Mouse (Mus musculus) liver, embryonic 14.5 days (tissue): Measurements from ENCODE around the gene Pde4d. TPM values are rescaled to one million over a fixed set of nuclear protein-coding genes. Genes with fewer than 3 reads are reported as not detected.

Experiments used
- ATAC-seq: fragments of 200-750 bp; cut with Nextera tagmentation; 2 replicates; pipeline ENCODE4 v1.8.0; 2017; ENCODE audit warnings: moderate number of reproducible peaks, mild to moderate bottlenecking, moderate library complexity; ENCODE audit not compliant: insufficient read depth
- DNase-seq, 3 experiments: peaks; one replicate each; pipeline ENCODE4 v3.0.0-alpha.2; 2012 to 2013; ENCODE audit warnings: low read depth in 3 of 3, low spot score in 3 of 3
- H3K27ac ChIP-seq: fragments of 300-500 bp; sonication (generic); 2 replicates; pipeline ENCODE4 v1.5.1; 2014; ENCODE audit warnings: moderate library complexity, mild to moderate bottlenecking, control low read depth, inconsistent platforms
- H3K27me3 ChIP-seq: fragments of 300-500 bp; sonication (generic); 2 replicates; pipeline ENCODE4 v1.6.1; 2014; ENCODE audit warnings: mild to moderate bottlenecking, low read length, moderate library complexity; ENCODE audit not compliant: control insufficient read depth, insufficient read depth
- H3K36me3 ChIP-seq: fragments of 300-500 bp; sonication (generic); replicated peaks from 2 replicates; pipeline ENCODE4 v1.6.1; 2014; ENCODE audit warnings: low read depth; ENCODE audit not compliant: control insufficient read depth, insufficient read depth
- H3K4me1 ChIP-seq, 2 experiments: fragments of 200-500 bp in 1 of 2; fragments of 300-500 bp in 1 of 2; sonication (generic) in 1 of 2; replicated peaks; 2 replicates each; pipeline ENCODE4 v1.6.1; 2012 to 2014; ENCODE audit warnings: antibody characterized with exemption in 1 of 2, inconsistent platforms in 1 of 2, low read length in 1 of 2; ENCODE audit not compliant: control insufficient read depth in 2 of 2, insufficient read depth in 2 of 2
- H3K4me2 ChIP-seq: fragments of 300-500 bp; sonication (generic); 2 replicates; pipeline ENCODE4 v1.6.1; 2014; ENCODE audit warnings: low read depth, mild to moderate bottlenecking, control low read depth, moderate library complexity
- H3K4me3 ChIP-seq, 2 experiments: fragments of 200-500 bp in 1 of 2; fragments of 300-500 bp in 1 of 2; sonication (generic) in 1 of 2; 2 replicates each; pipeline ENCODE4 v1.5.1; 2012 to 2014; ENCODE audit warnings: low read depth in 2 of 2, low read length in 2 of 2, mild to moderate bottlenecking in 2 of 2, control low read depth in 1 of 2, inconsistent platforms in 1 of 2, moderate library complexity in 1 of 2; ENCODE audit not compliant: insufficient read depth in 1 of 2
- H3K9ac ChIP-seq: fragments of 300-500 bp; sonication (generic); replicated peaks from 2 replicates; pipeline ENCODE4 v1.6.1; 2014; ENCODE audit warnings: mild to moderate bottlenecking, control low read depth, moderate library complexity
- H3K9me3 ChIP-seq: fragments of 300-500 bp; sonication (generic); 2 replicates; pipeline ENCODE4 v1.6.1; 2016; ENCODE audit warnings: low read length, mixed read lengths; ENCODE audit not compliant: control insufficient read depth
- CTCF ChIP-seq: IDR thresholded peaks from 2 replicates; pipeline ENCODE4 v1.5.1; 2016; ENCODE audit warnings: antibody characterized with exemption, low read depth, control low read depth
- EP300 ChIP-seq: IDR thresholded peaks from 2 replicates; pipeline ENCODE4 v1.6.1; 2016; ENCODE audit warnings: antibody characterized with exemption, low read depth
- WGBS: fragments of 180-500 bp; shearing (Covaris S2); extraction: QIAGEN DNeasy Blood & Tissue Kit; methylation state at CpG from one replicate; pipeline ENCODE4 v1.1.7; 2014; ENCODE audit not compliant: insufficient replicate concordance; 5-methylcytosine and 5-hydroxymethylcytosine counted together
- polyA plus RNA-seq, 2 experiments: library from polyadenylated mRNA; depleted of rRNA in 1 of 2; stranded (reverse) in 1 of 2; unstranded in 1 of 2; fragments of >200 nt; fragmentation: Nextera tagmentation in 1 of 2; extraction: Ambion mirVana in 1 of 2; gene quantifications; 2 replicates each; pipeline versions ENCODE4 v1.2.1 to v1.2.3; 2012 to 2014

The Pde4d gene
- polyA plus RNA-seq, 2 experiments: 4.9 to 8.6 TPM

GRCm38 (mm10) chr13:109074078-109074477 lies 624.3 kb downstream of the Pde4d start:
- ATAC-seq: no peak
- no peak overlapping the region for H3K4me2 ChIP-seq
- H3K9ac ChIP-seq: no peak overlapping the region
- H3K27me3 ChIP-seq: no peaks in the 10 kb centered on the region
- no peak for DNase-seq
- 52% methylated on average over 4 of the region's 4 CpGs for WGBS
- H3K4me3 ChIP-seq: no peak overlapping the region
- no peaks in the 10 kb centered on the region for H3K36me3 ChIP-seq
- H3K4me1 ChIP-seq: no peaks in the 10 kb centered on the region
- H3K27ac ChIP-seq: no peak overlapping the region
- TF ChIP-seq EP300: no peak
- TF ChIP-seq CTCF: no peak
- no peaks in the 10 kb centered on the region for H3K9me3 ChIP-seq

GRCm38 (mm10) chr13:109092654-109093053 lies 642.9 kb downstream of the Pde4d start:
- TF ChIP-seq CTCF: no peak
- TF ChIP-seq EP300: no peak
- no peak overlapping the region for H3K9ac ChIP-seq
- no peaks in the 10 kb centered on the region for H3K4me1 ChIP-seq
- WGBS: 60% methylated on average over 3 of the region's 3 CpGs
- DNase-seq (no peak), ATAC-seq (no peak)
- no peak overlapping the region for H3K27ac ChIP-seq
- H3K36me3 ChIP-seq: no peaks in the 10 kb centered on the region
- no peaks in the 10 kb centered on the region for H3K9me3 ChIP-seq
- H3K4me2 ChIP-seq: no peak overlapping the region
- no peaks in the 10 kb centered on the region for H3K27me3 ChIP-seq
- no peak overlapping the region for H3K4me3 ChIP-seq

GRCm38 (mm10) chr13:109096654-109097053 lies 646.9 kb downstream of the Pde4d start:
- no peak overlapping the region for H3K27ac ChIP-seq
- no peaks in the 10 kb centered on the region for H3K4me1 ChIP-seq
- no peak overlapping the region for H3K4me2 ChIP-seq
- H3K27me3 ChIP-seq: no peaks in the 10 kb centered on the region
- no peaks in the 10 kb centered on the region for H3K36me3 ChIP-seq
- ATAC-seq (no peak), DNase-seq (no peak)
- H3K9ac ChIP-seq: no peak overlapping the region
- H3K9me3 ChIP-seq: no peaks in the 10 kb centered on the region
- no peak overlapping the region for H3K4me3 ChIP-seq
- no peak for TF ChIP-seq EP300
- no peak for TF ChIP-seq CTCF
- 47% methylated on average over 2 of the region's 2 CpGs for WGBS

GRCm38 (mm10) chr13:109116004-109116341 lies 666.2 kb downstream of the Pde4d start:
- ATAC-seq: no peak
- Histone ChIP-seq H3K36me3 (no peaks in the 10 kb centered on the region), H3K9ac (no peak overlapping the region), H3K27ac (no peak overlapping the region), H3K27me3 (peaks cover 23% of the 10 kb centered on the region), H3K4me3 (0 out of 4 replicates have a peak overlapping the region, but pooled peaks of 1 of the 2 experiments have one; percentile 12), H3K4me2 (peak overlapping the region; percentile 16; the same call in 1 of the 2 replicates), H3K9me3 (no peaks in the 10 kb centered on the region), H3K4me1 (no peaks in the 10 kb centered on the region)
- TF ChIP-seq CTCF (no peak), EP300 (no peak)
- DNase-seq: peak in 1 of 3 experiments; percentile 3
- 2% methylated on average over 8 of the region's 8 CpGs for WGBS

- 0 out of 4 replicates have a peak overlapping the region, but pooled peaks of 1 of the 2 experiments have one; percentile 12 for H3K4me3 ChIP-seq
These were observed 666.8 kb downstream of the Pde4d start for GRCm38 (mm10) chr13:109116342-109117201.

More at GRCm38 (mm10) chr13:109116342-109117201, 666.8 kb downstream of the Pde4d start:
- ATAC-seq (no peak), DNase-seq (no peak)
- H3K27ac ChIP-seq: no peak overlapping the region
- 1% methylated on average over 62 of the region's 63 CpGs for WGBS
- no peaks in the 10 kb centered on the region for H3K36me3 ChIP-seq
- no peaks in the 10 kb centered on the region for H3K4me1 ChIP-seq
- TF ChIP-seq EP300 (no peak), CTCF (no peak)
- peaks cover 23% of the 10 kb centered on the region for H3K27me3 ChIP-seq
- peak overlapping the region; percentile 16; the same call in 1 of the 2 replicates for H3K4me2 ChIP-seq
- H3K9me3 ChIP-seq: no peaks in the 10 kb centered on the region
- no peak overlapping the region for H3K9ac ChIP-seq
